Mouse (Mus musculus) kidney, adult 2 months (tissue): ENCODE results near the gene Apaf1.

ENCODE experiments used
- CTCF ChIP-seq: fragments of 200-500 bp; conservative IDR thresholded peaks from 2 replicates; pipeline ENCODE4 v1.5.1; 2011; ENCODE audit warnings: low read depth, mild to moderate bottlenecking, control low read depth, low read length, moderate library complexity, mixed read lengths; ENCODE audit not compliant: insufficient read depth, insufficient read length
- POLR2A ChIP-seq: fragments of 200-500 bp; IDR thresholded peaks from one replicate; pipeline ENCODE4 v1.6.1; 2011; ENCODE audit warnings: low read depth, low read length, control low read depth

GRCm38 (mm10) chr10:91100101-91100500 is 17.5 kb upstream of the Apaf1 start:
- TF ChIP-seq CTCF = no peak
- no peak for TF ChIP-seq POLR2A
